Mouse (Mus musculus) C3H10T1/2 (cell line): ENCODE measurements around the gene Krtap1-5. TPM values are rescaled to one million over a fixed set of nuclear protein-coding genes. Genes with fewer than 3 reads are reported as not detected.

Source experiments
- polyA plus RNA-seq, 2 experiments: library from polyadenylated mRNA; unstranded; fragments of >200 nt; fragmentation: generic; extraction: Trizol; gene quantifications; one replicate each; pipeline ENCODE4 v1.2.1; 2012; ENCODE audit warnings: missing spikeins in 2 of 2

Gene Krtap1-5
- under 1 TPM in 1 of 2 experiments, not detected in 1; 0.06 TPM for polyA plus RNA-seq

DNA sequence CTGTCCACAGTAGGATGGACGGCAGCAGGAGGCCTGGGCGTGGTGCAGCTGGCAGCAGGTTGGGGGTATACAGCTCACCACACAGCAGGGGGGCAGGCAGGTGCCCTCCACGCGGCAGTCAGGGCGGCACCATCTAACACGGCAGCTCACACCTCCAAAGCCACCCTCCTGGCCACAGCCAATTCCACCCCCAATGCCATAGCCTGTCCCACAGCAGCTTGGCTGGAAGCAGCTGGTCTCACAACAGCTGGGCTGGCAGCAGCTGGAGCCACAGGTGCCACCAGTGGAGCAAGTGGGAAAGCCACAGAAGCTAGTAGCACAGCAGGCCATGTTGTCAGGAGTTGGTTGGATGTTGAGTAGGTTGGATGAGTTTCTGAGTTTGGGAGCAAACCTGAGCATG lies at the start of gene Krtap1-5:
Krtap1-5 (minus strand) TSS at position 381 of the 400 bp plus-strand sequence.

DNA sequence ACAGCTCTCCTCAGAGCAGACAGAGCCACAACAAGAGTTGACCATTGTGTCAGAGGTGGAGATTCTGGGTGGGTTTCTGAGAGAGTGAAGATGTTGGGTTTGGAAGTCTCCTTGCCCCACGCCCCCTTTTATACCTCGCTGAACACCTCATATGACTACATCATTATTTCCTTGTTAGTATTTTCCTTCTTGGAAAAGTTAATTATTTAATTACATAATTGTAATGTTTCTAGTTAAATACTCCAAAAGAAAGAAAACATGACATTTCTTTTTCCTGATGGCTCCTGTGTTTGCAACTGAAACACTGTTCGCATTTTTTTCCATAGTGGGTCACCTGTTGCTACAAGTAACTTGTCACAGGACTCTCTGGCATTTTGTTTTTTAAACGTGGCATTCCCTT lies 47.3 kb upstream of the Krtap1-5 start, which contains the start of gene Krtap4-1:
Krtap4-1 (minus strand) TSS at position 101 of the 400 bp plus-strand sequence.

DNA sequence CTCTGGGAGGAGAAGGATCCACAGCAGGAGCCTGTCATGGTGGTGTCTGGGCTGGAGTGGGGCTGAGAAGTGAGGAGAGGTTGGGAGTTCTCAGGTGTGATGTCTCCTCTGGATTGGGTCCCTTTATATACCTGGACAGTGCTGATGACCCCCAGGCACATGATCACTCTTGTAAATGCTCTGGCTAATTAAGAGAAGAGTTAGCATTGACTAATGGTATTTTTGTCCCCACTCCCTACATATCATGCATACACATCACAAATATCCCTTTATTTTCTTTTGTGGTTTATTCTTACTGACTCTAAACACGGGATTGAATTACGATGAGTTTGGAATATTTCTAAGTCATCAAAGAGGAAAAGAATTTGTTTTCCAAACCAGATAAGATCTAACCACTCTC lies 39.5 kb upstream of the Krtap1-5 start, which contains the start of gene Gm11562:
Gm11562 (minus strand) TSS at position 101 of the 400 bp plus-strand sequence.

DNA sequence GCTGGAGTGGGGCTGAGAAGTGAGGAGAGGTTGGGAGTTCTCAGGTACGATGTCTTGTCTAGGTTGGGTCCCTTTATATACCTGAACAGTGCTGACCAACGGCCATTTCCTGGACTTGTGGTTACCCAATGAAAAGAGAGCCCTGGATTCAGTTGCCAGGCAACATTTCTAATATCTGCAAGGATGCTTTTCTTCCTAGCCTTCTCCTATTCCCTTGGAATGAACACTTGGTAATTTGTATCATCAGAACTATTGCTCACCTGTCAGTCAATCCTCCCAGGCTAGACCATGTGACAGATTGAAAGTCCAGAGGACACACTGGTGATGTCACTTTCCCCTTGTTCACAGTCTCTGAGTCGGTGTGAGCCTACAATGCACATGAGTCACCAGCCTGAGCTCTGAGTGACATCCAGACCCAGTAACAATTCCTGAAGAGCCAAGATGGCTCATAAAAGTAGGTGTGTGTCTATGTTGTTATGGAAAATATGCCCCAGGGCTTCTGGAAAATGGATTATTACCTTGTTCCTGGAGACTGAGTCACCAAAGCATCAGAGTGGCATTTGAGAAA lies 34.1 kb upstream of the Krtap1-5 start, which contains the start of gene Krtap2-4:
Krtap2-4 (minus strand) TSS at position 51 of the 568 bp plus-strand sequence.

DNA sequence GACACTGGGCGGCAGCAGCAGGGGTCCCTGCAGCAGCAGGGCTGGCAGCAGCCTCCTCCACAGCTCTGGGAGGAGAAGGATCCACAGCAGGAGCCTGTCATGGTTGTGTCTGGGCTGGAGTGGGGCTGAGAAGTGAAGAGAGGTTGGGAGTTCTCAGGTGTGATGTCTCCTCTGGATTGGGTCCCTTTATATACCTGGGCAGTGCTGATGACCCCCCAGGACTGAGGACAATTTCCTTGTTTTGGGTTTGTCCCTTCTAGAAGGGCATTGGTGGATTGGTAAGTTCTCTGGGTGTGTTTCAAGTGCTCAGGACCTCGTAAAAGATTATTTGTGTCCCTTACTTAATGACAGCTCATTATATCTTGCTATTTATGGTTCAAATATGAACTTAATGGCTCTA lies 29.3 kb upstream of the Krtap1-5 start, which contains the start of gene Gm11937:
Gm11937 (minus strand) TSS at position 101 of the 400 bp plus-strand sequence.

DNA sequence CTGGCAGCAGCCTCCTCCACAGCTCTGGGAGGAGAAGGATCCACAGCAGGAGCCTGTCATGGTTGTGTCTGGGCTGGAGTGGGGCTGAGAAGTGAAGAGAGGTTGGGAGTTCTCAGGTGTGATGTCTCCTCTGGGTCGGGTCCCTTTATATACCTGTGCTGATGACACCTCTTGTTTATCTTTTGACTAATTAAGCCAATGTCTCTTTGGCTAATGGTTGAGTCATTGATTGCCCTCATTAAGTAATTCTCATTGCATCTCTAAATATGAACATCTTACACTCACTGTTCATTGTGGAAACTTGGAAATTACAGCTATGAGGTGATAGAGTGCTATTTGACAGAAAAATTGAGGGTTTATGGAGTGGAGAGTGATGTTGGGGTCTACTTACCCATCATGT lies 22.4 kb upstream of the Krtap1-5 start, which contains the start of gene Gm11938:
Gm11938 (minus strand) TSS at position 101 of the 400 bp plus-strand sequence.

DNA sequence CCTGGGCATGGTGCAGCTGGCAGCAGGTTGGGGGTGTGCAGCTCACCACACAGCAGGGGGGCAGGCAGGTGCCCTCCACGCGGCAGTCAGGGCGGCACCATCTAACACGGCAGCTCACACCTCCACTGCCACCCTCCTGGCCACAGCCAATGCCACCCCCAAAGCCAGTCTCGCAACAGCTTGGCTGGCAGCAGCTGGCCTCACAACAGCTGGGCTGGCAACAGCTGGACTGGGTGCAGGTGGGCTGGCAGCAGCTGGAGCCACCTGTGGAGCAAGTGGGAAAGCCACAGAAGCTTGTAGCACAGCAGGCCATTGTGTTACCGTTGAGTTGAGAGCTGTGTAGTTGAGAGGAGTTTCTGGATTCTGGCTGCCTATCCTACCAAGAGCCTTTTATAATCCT lies 16.9 kb upstream of the Krtap1-5 start, which contains the start of gene Krtap9-3:
Krtap9-3 (minus strand) TSS at position 364 of the 400 bp plus-strand sequence.

DNA sequence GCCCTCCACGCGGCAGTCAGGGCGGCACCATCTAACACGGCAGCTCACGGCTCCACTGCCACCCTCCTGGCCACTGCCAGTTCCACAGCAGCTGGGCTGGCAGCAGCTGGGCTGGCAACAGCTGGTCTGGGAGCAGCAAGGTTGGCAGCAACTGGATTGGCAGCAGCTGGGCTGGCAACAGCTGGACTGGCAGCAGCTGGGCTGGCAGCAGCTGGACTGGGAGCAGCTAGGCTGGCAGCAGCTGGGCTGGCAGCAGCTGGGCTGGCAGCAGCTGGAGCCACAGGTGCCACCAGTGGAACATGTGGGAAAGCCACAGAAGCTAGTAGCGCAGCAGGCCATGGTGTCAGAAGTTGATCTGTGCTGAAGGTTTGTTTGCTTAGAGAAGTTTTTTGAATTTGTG lies 10.2 kb upstream of the Krtap1-5 start, which contains the start of gene Krtap1-3:
Krtap1-3 (minus strand) TSS at position 359 of the 400 bp plus-strand sequence.

DNA sequence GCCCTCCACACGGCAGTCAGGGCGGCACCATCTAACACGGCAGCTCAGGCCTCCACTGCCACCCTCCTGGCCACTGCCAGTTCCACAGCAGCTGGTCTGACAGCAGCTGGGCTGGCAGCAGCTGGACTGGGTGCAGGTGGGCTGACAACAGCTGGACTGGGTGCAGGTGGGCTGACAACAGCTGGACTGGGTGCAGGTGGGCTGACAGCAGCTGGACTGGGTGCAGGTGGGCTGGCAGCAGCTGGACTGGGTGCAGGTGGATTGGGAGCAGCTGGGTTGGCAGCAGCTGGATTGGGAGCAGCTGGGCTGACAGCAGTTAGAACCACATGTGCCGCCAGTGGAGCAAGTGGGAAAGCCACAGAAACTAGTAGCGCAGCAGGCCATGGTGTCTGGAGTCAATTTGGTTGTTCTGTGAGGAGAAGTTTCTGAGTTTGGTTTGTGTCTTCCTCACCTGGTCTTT lies 2.5 kb upstream of the Krtap1-5 start, which contains the start of gene Krtap1-4:
Krtap1-4 (minus strand) TSS at position 410 of the 460 bp plus-strand sequence.

DNA sequence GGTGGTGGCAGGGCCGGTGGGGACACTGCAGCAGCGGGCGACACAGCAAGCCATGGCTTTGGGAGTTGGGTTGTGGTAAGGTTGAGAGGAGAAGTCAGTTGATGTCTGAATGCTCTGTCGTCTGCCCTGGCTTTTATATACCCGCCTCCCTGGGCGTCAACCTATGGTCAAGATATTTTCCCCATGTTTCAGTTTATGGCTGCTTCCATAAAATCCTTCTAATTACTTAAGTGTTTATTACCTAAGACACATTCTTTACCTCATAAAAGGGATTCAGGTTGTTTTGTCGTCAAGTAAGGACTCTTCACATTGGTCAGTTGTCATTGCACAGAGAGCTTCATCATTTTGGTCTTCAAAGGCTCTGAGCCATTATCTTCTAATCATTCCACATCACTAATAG lies 14.3 kb downstream of the Krtap1-5 start, which contains the start of gene Krtap3-1:
Krtap3-1 (minus strand) TSS at position 101 of the 400 bp plus-strand sequence.

DNA sequence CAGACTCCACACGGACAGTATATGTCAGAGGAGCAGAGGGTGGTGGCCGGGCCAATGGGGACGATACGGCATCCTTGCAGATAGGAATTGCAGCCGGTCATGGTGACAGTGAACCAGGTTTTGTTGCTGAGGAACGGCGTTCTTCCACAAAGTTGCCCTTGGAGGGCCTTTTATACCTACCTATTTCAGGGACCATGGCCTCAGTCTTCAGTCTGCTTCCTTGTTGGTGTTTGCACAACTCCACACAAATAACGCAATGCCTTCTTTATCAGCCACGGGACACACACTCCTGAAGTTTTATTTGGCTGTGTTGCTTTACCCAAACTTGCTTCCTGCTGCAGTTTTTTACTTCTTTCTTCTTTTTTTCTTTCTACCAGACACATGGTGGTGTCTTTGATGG lies 21.4 kb downstream of the Krtap1-5 start, which contains the start of gene Gm11939:
Gm11939 (minus strand) TSS at position 101 of the 400 bp plus-strand sequence.

DNA sequence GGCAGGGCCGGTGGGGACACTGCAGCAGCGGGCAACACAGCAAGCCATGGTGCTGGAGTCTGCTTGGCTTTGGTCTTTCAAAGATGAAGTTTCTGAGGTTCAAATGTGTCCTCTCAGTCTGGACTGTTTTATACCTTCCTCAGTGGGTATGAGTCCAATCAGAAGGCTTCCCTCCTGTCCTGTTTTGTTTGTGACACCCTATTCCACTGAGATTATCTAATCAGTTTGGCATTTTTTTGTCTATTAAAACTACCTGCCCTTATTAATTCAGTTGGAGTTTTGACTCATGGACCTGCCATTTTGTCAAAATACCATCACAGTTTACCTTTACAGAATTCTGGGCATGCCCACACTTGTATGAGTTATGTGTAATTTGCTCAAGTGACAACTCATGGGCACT lies 24.1 kb downstream of the Krtap1-5 start, which contains the start of gene Krtap3-2:
Krtap3-2 (minus strand) TSS at position 101 of the 400 bp plus-strand sequence.

DNA sequence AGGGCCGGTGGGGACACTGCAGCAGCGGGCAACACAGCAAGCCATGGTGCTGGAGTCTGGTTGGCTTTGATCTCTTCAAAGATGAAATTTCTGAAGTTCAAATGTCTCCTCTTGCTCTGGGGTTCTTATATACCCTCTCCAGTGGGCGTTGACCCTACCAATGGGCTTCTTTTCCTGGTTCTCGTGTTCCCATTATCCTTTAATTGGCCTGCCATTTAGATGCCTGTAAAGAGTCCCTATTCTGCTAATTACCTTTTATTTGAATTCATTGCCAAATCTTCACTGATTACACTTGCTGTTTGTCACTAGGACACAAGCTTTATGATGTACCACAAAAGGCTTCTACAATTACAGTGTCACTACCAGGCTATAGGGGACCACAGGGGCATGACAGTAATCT lies 30.1 kb downstream of the Krtap1-5 start, which contains the start of gene Krtap3-3:
Krtap3-3 (minus strand) TSS at position 101 of the 400 bp plus-strand sequence.

Other genes with a start within 250 kb of the Krtap1-5 start
- not detected for gene Krt26, start 243.1 kb downstream of the Krtap1-5 start, polyA plus RNA-seq
- not detected for gene Krt27, start 229.9 kb downstream of the Krtap1-5 start, polyA plus RNA-seq
- under 1 TPM in 1 of 2 experiments, not detected in 1; 0.02 TPM for gene Krt28, start 206.1 kb downstream of the Krtap1-5 start, polyA plus RNA-seq
- 1 to 10 TPM; 2.4 to 8.5 TPM for gene Krt10, start 191.7 kb downstream of the Krtap1-5 start, polyA plus RNA-seq
- gene Krt12, start 158.8 kb downstream of the Krtap1-5 start, polyA plus RNA-seq: not detected
- gene Krt20, start 142.9 kb downstream of the Krtap1-5 start, polyA plus RNA-seq: not detected
- gene Krt23, start 87.9 kb downstream of the Krtap1-5 start, polyA plus RNA-seq: not detected
- not detected for gene Krt39, start 59.7 kb downstream of the Krtap1-5 start, polyA plus RNA-seq
- not detected for gene Krt40, start 37.9 kb downstream of the Krtap1-5 start, polyA plus RNA-seq
- not detected for gene Krtap3-3, start 30.2 kb downstream of the Krtap1-5 start, polyA plus RNA-seq
- not detected for gene Krtap3-2, start 24.2 kb downstream of the Krtap1-5 start, polyA plus RNA-seq
- gene Gm11939, start 21.6 kb downstream of the Krtap1-5 start, polyA plus RNA-seq: not detected
- gene Krtap3-1, start 14.4 kb downstream of the Krtap1-5 start, polyA plus RNA-seq: not detected
- not detected for gene Krtap1-4, start 2.6 kb upstream of the Krtap1-5 start, polyA plus RNA-seq
- gene Krtap1-3, start 10.3 kb upstream of the Krtap1-5 start, polyA plus RNA-seq: not detected
- not detected for gene Krtap9-3, start 17.1 kb upstream of the Krtap1-5 start, polyA plus RNA-seq
- gene Gm11938, start 22.3 kb upstream of the Krtap1-5 start, polyA plus RNA-seq: not detected
- gene Gm11937, start 29.2 kb upstream of the Krtap1-5 start, polyA plus RNA-seq: not detected
- gene Krtap2-4, start 33.8 kb upstream of the Krtap1-5 start, polyA plus RNA-seq: not detected
- not detected for gene Gm11562, start 39.4 kb upstream of the Krtap1-5 start, polyA plus RNA-seq
- gene Krtap4-1, start 47.2 kb upstream of the Krtap1-5 start, polyA plus RNA-seq: not detected
- gene Krtap4-2, start 54.1 kb upstream of the Krtap1-5 start, polyA plus RNA-seq: not detected
- not detected for gene Krtap4-7, start 63.1 kb upstream of the Krtap1-5 start, polyA plus RNA-seq
- gene Gm11555, start 69.2 kb upstream of the Krtap1-5 start, polyA plus RNA-seq: not detected
- not detected for gene Gm11563, start 77.9 kb upstream of the Krtap1-5 start, polyA plus RNA-seq
- gene Krtap4-6, start 84.9 kb upstream of the Krtap1-5 start, polyA plus RNA-seq: not detected
- not detected for gene Gm14190, start 109.7 kb upstream of the Krtap1-5 start, polyA plus RNA-seq
- gene Gm14180, start 153.3 kb upstream of the Krtap1-5 start, polyA plus RNA-seq: not detected
- gene Gm11595, start 191.9 kb upstream of the Krtap1-5 start, polyA plus RNA-seq: not detected
- not detected for gene Krtap4-8, start 199.7 kb upstream of the Krtap1-5 start, polyA plus RNA-seq
- not detected for gene Krtap4-9, start 204.2 kb upstream of the Krtap1-5 start, polyA plus RNA-seq
- gene Gm11596, start 212.5 kb upstream of the Krtap1-5 start, polyA plus RNA-seq: not detected
- gene Gm11569, start 217.9 kb upstream of the Krtap1-5 start, polyA plus RNA-seq: not detected
- gene Gm11554, start 223.4 kb upstream of the Krtap1-5 start, polyA plus RNA-seq: not detected
- not detected for gene Krtap4-13, start 228.9 kb upstream of the Krtap1-5 start, polyA plus RNA-seq
- not detected for gene Gm11564, start 234.7 kb upstream of the Krtap1-5 start, polyA plus RNA-seq